Mouse (Mus musculus): Measurements from ENCODE around the gene Faf2.

DNA sequence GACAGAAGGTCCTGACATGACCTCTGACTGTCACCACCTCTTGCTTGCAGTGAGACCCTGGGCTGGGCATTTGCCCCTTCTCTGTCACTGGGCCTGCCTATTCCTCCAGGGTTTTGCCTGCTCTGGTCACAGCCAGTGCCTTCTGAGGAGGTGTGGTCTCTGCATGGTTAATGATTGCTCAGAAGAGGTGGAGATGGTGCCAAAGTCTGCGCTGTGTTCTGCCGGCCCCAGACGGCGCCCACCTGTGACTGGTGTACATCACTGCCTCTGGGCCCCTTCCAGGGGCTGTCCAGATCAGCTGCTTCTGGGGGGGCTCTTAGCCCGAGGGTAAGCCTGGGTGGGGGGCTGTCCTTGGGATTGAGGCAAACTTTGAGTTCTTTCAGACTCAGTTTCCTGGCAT, 79.7 kb downstream of the Faf2 start, which contains the start of gene Cdhr2:
- TF ChIP-seq EP300 (IDR thresholded peaks at IDR 0.05; ENCODE audit: low read depth): no peak
- no peak for TF ChIP-seq CTCF (IDR thresholded peaks at IDR 0.05; ENCODE audit: low read depth)

Measured in liver, postnatal 0 days (tissue).